Comparison of ENCODE assay signal across 13 mouse cellular contexts in genomic region chr7:16900526-16900925, GRCm38 (mm10). TPM values are rescaled to one million over a fixed set of nuclear protein-coding genes. Genes with fewer than 3 reads are reported as not detected.
DNase-seq lines count a peak whose midpoint lies in the region; ATAC-seq and TF ChIP-seq lines count a peak whose summit lies in the region.
"Had no signal": no experiment of that assay in that cellular context is flagged by ENCODE, and none has a peak within 500 bp of the region (broad histone marks: within the 10 kb centered on the region; RNA-seq: fewer than 3 reads in every experiment).

No protein-coding gene starts in this region.

- H3K79me3 ChIP-seq in C2C12 (ENCODE audit: low read depth): peaks cover 1% of the 10 kb centered on the region

- no peak for ATAC-seq in forebrain, embryonic 12.5 days (ENCODE audit: low FRiP score)
- ATAC-seq in forebrain, embryonic 16.5 days: no peak
- ATAC-seq in hindbrain, embryonic 13.5 days (ENCODE audit: low FRiP score): no peak
- no peak; the same call in 1 of the 2 replicates for ATAC-seq in midbrain, embryonic 13.5 days
- no peak for ATAC-seq in erythroblast, adult 5-6 weeks (replicated peaks; ENCODE audit: low FRiP score, poor library complexity, severe bottlenecking)
- ATAC-seq: forebrain, postnatal 0 days had no signal

- H3K9ac ChIP-seq in forebrain, embryonic 12.5 days: peak overlapping the region; percentile 1; the same call in 1 of the 2 replicates
- no peak overlapping the region for H3K9ac ChIP-seq in forebrain, embryonic 16.5 days (replicated peaks; ENCODE audit: low read depth, low read length)
- no peak overlapping the region; the same call in 1 of the 2 replicates for H3K9ac ChIP-seq in hindbrain, embryonic 13.5 days
- H3K9ac ChIP-seq in midbrain, embryonic 13.5 days (replicated peaks): no peak overlapping the region; the same call in 1 of the 2 replicates
- H3K9ac ChIP-seq: embryonic facial prominence, embryonic 12.5 days; forebrain, postnatal 0 days had no signal

- H3K4me2 ChIP-seq in forebrain, embryonic 12.5 days: no peak overlapping the region
- no peak overlapping the region for H3K4me2 ChIP-seq in forebrain, embryonic 16.5 days (ENCODE audit: low read length)
- no peak overlapping the region for H3K4me2 ChIP-seq in hindbrain, embryonic 13.5 days
- H3K4me2 ChIP-seq in midbrain, embryonic 13.5 days (replicated peaks): no peak overlapping the region
- H3K4me2 ChIP-seq: embryonic facial prominence, embryonic 12.5 days had no signal

- no peak overlapping the region for H3K4me3 ChIP-seq in forebrain, embryonic 12.5 days (replicated peaks)
- H3K4me3 ChIP-seq in forebrain, embryonic 16.5 days (replicated peaks; ENCODE audit: low read length): no peak overlapping the region
- H3K4me3 ChIP-seq in C2C12 (ENCODE audit: insufficient read depth, poor library complexity, severe bottlenecking): no peak overlapping the region
- H3K4me3 ChIP-seq in hindbrain, embryonic 13.5 days: no peak overlapping the region
- no peak overlapping the region for H3K4me3 ChIP-seq in midbrain, embryonic 13.5 days (replicated peaks)
- H3K4me3 ChIP-seq: embryonic facial prominence, embryonic 12.5 days had no signal

- H3K27ac ChIP-seq in forebrain, embryonic 12.5 days: peak overlapping the region; percentile 47
- no peak overlapping the region for H3K27ac ChIP-seq in forebrain, embryonic 16.5 days (ENCODE audit: low read length)
- peak overlapping the region; percentile 35; the same call in 1 of the 2 replicates for H3K27ac ChIP-seq in hindbrain, embryonic 13.5 days
- peak overlapping the region; percentile 30; the same call in 1 of the 2 replicates for H3K27ac ChIP-seq in midbrain, embryonic 13.5 days

- no peak for TF ChIP-seq CTCF in C2C12 (IDR thresholded peaks at IDR 0.05; ENCODE audit: control insufficient read depth, insufficient read depth, insufficient read length)

- H3ac ChIP-seq in C2C12 (ENCODE audit: control insufficient read depth, insufficient read length, low read depth): no peak overlapping the region

- no peaks in the 10 kb centered on the region for H3K36me3 ChIP-seq in forebrain, embryonic 12.5 days (replicated peaks)
- no peaks in the 10 kb centered on the region for H3K36me3 ChIP-seq in forebrain, embryonic 16.5 days (ENCODE audit: control insufficient read depth, insufficient read depth)
- H3K36me3 ChIP-seq in C2C12 (ENCODE audit: control insufficient read depth, insufficient read depth): no peaks in the 10 kb centered on the region
- H3K36me3 ChIP-seq in hindbrain, embryonic 13.5 days: no peaks in the 10 kb centered on the region
- no peaks in the 10 kb centered on the region for H3K36me3 ChIP-seq in midbrain, embryonic 13.5 days
- H3K36me3 ChIP-seq: embryonic facial prominence, embryonic 12.5 days had no signal

- H3K9me3 ChIP-seq in forebrain, embryonic 12.5 days: no peaks in the 10 kb centered on the region
- H3K9me3 ChIP-seq in forebrain, embryonic 16.5 days (ENCODE audit: control insufficient read depth, low read length): no peaks in the 10 kb centered on the region
- H3K9me3 ChIP-seq in hindbrain, embryonic 13.5 days: no peaks in the 10 kb centered on the region
- no peaks in the 10 kb centered on the region for H3K9me3 ChIP-seq in midbrain, embryonic 13.5 days
- H3K9me3 ChIP-seq: embryonic facial prominence, embryonic 12.5 days had no signal

- H3K79me2 ChIP-seq in C2C12 (ENCODE audit: control insufficient read depth, insufficient read depth): no peaks in the 10 kb centered on the region

- 20% methylated on average over 5 of the region's 5 CpGs for WGBS in forebrain, embryonic 12.5 days
- WGBS in forebrain, embryonic 16.5 days: 24% methylated on average over 5 of the region's 5 CpGs
- WGBS in hindbrain, embryonic 13.5 days: 14% methylated on average over 5 of the region's 5 CpGs
- WGBS in midbrain, embryonic 13.5 days: 5% methylated on average over 5 of the region's 5 CpGs

- peaks cover 16% of the 10 kb centered on the region for H3K4me1 ChIP-seq in forebrain, embryonic 12.5 days
- peaks cover 3% of the 10 kb centered on the region for H3K4me1 ChIP-seq in forebrain, embryonic 16.5 days (replicated peaks; ENCODE audit: control insufficient read depth, insufficient read depth, low read length)
- peaks cover 29% of the 10 kb centered on the region for H3K4me1 ChIP-seq in hindbrain, embryonic 13.5 days (replicated peaks)
- peaks cover 19% of the 10 kb centered on the region for H3K4me1 ChIP-seq in midbrain, embryonic 13.5 days (replicated peaks)

- no peaks in the 10 kb centered on the region; the same call in 1 of the 2 replicates for H3K27me3 ChIP-seq in forebrain, embryonic 12.5 days
- H3K27me3 ChIP-seq in forebrain, embryonic 16.5 days (replicated peaks; ENCODE audit: control insufficient read depth, insufficient read depth, low read length): no peaks in the 10 kb centered on the region
- H3K27me3 ChIP-seq in C2C12 (ENCODE audit: control insufficient read depth, insufficient read depth, insufficient read length): no peaks in the 10 kb centered on the region
- H3K27me3 ChIP-seq in hindbrain, embryonic 13.5 days: 0 out of 2 replicates have a peak, but pooled peaks cover 6% of the 10 kb centered on the region
- H3K27me3 ChIP-seq in midbrain, embryonic 13.5 days: no peaks in the 10 kb centered on the region
- H3K27me3 ChIP-seq: embryonic facial prominence, embryonic 12.5 days had no signal

- DNase-seq in urinary bladder, postnatal 25 days (ENCODE audit: low spot score): no peak
- no peak for DNase-seq in liver
- DNase-seq: adrenal gland, adult 8-10 months; cerebellum, postnatal 25 days; forebrain, postnatal 0 days; thymus, postnatal 4 days had no signal

TF ChIP-seq in C2C12, 6 proteins besides CTCF, POLR2A, EP300 and RAD21:
- TF ChIP-seq USF1 (IDR thresholded peaks at IDR 0.05; ENCODE audit: low read depth): no peak
- no peak for TF ChIP-seq MYOD1 (IDR thresholded peaks at IDR 0.05; ENCODE audit: control insufficient read depth, insufficient read length, low read depth)
- TF ChIP-seq FOSL1 (IDR thresholded peaks at IDR 0.05; ENCODE audit: insufficient read depth, low read length, poor library complexity, severe bottlenecking): no peak
- TF ChIP-seq CEBPB (IDR thresholded peaks at IDR 0.05; ENCODE audit: low read depth): peak; percentile 17

RNA-seq across cellular contexts. Expression of gene Ptgir, which starts 5.8 kb away (rescaled TPM):
- polyA plus RNA-seq in forebrain, embryonic 12.5 days (2016; fragmentation: Nextera tagmentation; extraction: Ambion mirVana): 0.24 and 0.51 TPM in 2 replicates
- polyA plus RNA-seq in forebrain, embryonic 16.5 days (2015; fragmentation: Nextera tagmentation; extraction: Ambion mirVana): 0.15 TPM in 2 replicates
- 5.7 TPM for polyA plus RNA-seq in C2C12 (2012; fragmentation: generic; extraction: Trizol)
- 0.78 and 0.83 TPM in 2 replicates for polyA plus RNA-seq in hindbrain, embryonic 13.5 days (2015; fragmentation: Nextera tagmentation; extraction: Ambion mirVana)
- 0.41 and 0.54 TPM in 2 replicates for polyA plus RNA-seq in midbrain, embryonic 13.5 days (2015; fragmentation: Nextera tagmentation; extraction: Ambion mirVana)
- 1.3 and 6.7 TPM in 2 replicates for total RNA-seq in erythroblast, adult 5-6 weeks (2015; ENCODE audit: low replicate concordance)
- 1.5 and 1.8 TPM in 2 replicates for total RNA-seq in erythroblast, adult 5-6 weeks (2017; ENCODE audit: low replicate concordance)
- total RNA-seq: forebrain, postnatal 0 days had no signal

RNA-seq across cellular contexts. Expression of gene Gng8, which starts 8.9 kb away (rescaled TPM):
- 14.7 and 16.4 TPM in 2 replicates for polyA plus RNA-seq in forebrain, embryonic 12.5 days (2016; fragmentation: Nextera tagmentation; extraction: Ambion mirVana)
- 1.9 and 4.5 TPM in 2 replicates for polyA plus RNA-seq in forebrain, embryonic 16.5 days (2015; fragmentation: Nextera tagmentation; extraction: Ambion mirVana)
- polyA plus RNA-seq in C2C12 (2012; fragmentation: generic; extraction: Trizol): 2.6 TPM
- polyA plus RNA-seq in hindbrain, embryonic 13.5 days (2015; fragmentation: Nextera tagmentation; extraction: Ambion mirVana): 6.1 and 8.2 TPM in 2 replicates
- polyA plus RNA-seq in midbrain, embryonic 13.5 days (2015; fragmentation: Nextera tagmentation; extraction: Ambion mirVana): 23.4 and 30.8 TPM in 2 replicates
- not detected in 2 replicates for total RNA-seq in erythroblast, adult 5-6 weeks (2015; ENCODE audit: low replicate concordance)
- total RNA-seq in erythroblast, adult 5-6 weeks (2017; ENCODE audit: low replicate concordance): not detected in 2 replicates
- total RNA-seq: forebrain, postnatal 0 days had no signal

RNA-seq across cellular contexts. Expression of gene Calm3, which starts 23.4 kb away (rescaled TPM):
- 227 and 234 TPM in 2 replicates for polyA plus RNA-seq in forebrain, embryonic 12.5 days (2016; fragmentation: Nextera tagmentation; extraction: Ambion mirVana)
- 308 and 333 TPM in 2 replicates for polyA plus RNA-seq in forebrain, embryonic 16.5 days (2015; fragmentation: Nextera tagmentation; extraction: Ambion mirVana)
- 365 TPM for polyA plus RNA-seq in C2C12 (2012; fragmentation: generic; extraction: Trizol)
- polyA plus RNA-seq in hindbrain, embryonic 13.5 days (2015; fragmentation: Nextera tagmentation; extraction: Ambion mirVana): 307 and 317 TPM in 2 replicates
- polyA plus RNA-seq in midbrain, embryonic 13.5 days (2015; fragmentation: Nextera tagmentation; extraction: Ambion mirVana): 297 and 325 TPM in 2 replicates
- total RNA-seq in erythroblast, adult 5-6 weeks (2015; ENCODE audit: low replicate concordance): 41.1 and 44.1 TPM in 2 replicates
- total RNA-seq in erythroblast, adult 5-6 weeks (2017; ENCODE audit: low replicate concordance): 157 and 162 TPM in 2 replicates

RNA-seq across cellular contexts. Expression of gene Dact3, which starts 25.4 kb away (rescaled TPM):
- polyA plus RNA-seq in forebrain, embryonic 12.5 days (2016; fragmentation: Nextera tagmentation; extraction: Ambion mirVana): 2.6 and 3.2 TPM in 2 replicates
- polyA plus RNA-seq in forebrain, embryonic 16.5 days (2015; fragmentation: Nextera tagmentation; extraction: Ambion mirVana): 2.1 and 2.6 TPM in 2 replicates
- 5.3 TPM for polyA plus RNA-seq in C2C12 (2012; fragmentation: generic; extraction: Trizol)
- 2.8 and 2.9 TPM in 2 replicates for polyA plus RNA-seq in hindbrain, embryonic 13.5 days (2015; fragmentation: Nextera tagmentation; extraction: Ambion mirVana)
- polyA plus RNA-seq in midbrain, embryonic 13.5 days (2015; fragmentation: Nextera tagmentation; extraction: Ambion mirVana): 2.8 and 2.9 TPM in 2 replicates
- total RNA-seq in erythroblast, adult 5-6 weeks (2015; ENCODE audit: low replicate concordance): not detected in 2 replicates
- total RNA-seq in erythroblast, adult 5-6 weeks (2017; ENCODE audit: low replicate concordance): not detected in 2 replicates

RNA-seq across cellular contexts. Expression of gene Pnmal2, which starts 44.0 kb away (rescaled TPM):
- 52.6 and 53.3 TPM in 2 replicates for polyA plus RNA-seq in forebrain, embryonic 12.5 days (2016; fragmentation: Nextera tagmentation; extraction: Ambion mirVana)
- 85.3 and 118 TPM in 2 replicates for polyA plus RNA-seq in forebrain, embryonic 16.5 days (2015; fragmentation: Nextera tagmentation; extraction: Ambion mirVana)
- polyA plus RNA-seq in C2C12 (2012; fragmentation: generic; extraction: Trizol): 12.6 TPM
- 110 and 117 TPM in 2 replicates for polyA plus RNA-seq in hindbrain, embryonic 13.5 days (2015; fragmentation: Nextera tagmentation; extraction: Ambion mirVana)
- polyA plus RNA-seq in midbrain, embryonic 13.5 days (2015; fragmentation: Nextera tagmentation; extraction: Ambion mirVana): 119 and 120 TPM in 2 replicates
- total RNA-seq in erythroblast, adult 5-6 weeks (2015; ENCODE audit: low replicate concordance): not detected in 2 replicates
- not detected in 2 replicates for total RNA-seq in erythroblast, adult 5-6 weeks (2017; ENCODE audit: low replicate concordance)
